Mouse (Mus musculus): ENCODE data around the gene Gm9844. TPM values are rescaled to one million over a fixed set of nuclear protein-coding genes. Genes with fewer than 3 reads are reported as not detected.

The Gm9844 gene
- polyA plus RNA-seq, 1 experiment: 2.2 TPM

- no peak for DNase-seq
- TF ChIP-seq CTCF (IDR thresholded peaks at IDR 0.05; ENCODE audit: insufficient read depth, low read length) (no peak), POLR2A (IDR thresholded peaks at IDR 0.05; ENCODE audit: borderline replicate concordance, extremely low read depth, low read depth, low read length) (no peak)
- Histone ChIP-seq H3K4me1 (ENCODE audit: control insufficient read depth, insufficient read depth, low read length) (peaks cover under 1% of the 10 kb centered on the region; the same call in 1 of the 2 replicates), H3K4me3 (replicated peaks; ENCODE audit: extremely low read depth, low read depth, low read length) (no peak overlapping the region)
- WGBS: 86% methylated on average over 8 of the region's 8 CpGs
Observed at GRCm38 (mm10) chr7:24896269-24896668, 34.3 kb downstream of the Gm9844 start.

- H3K4me1 ChIP-seq (ENCODE audit: control insufficient read depth, insufficient read depth, low read length): peaks cover 2% of the 10 kb centered on the region; the same call in 1 of the 2 replicates
Observed at GRCm38 (mm10) chr7:24897224-24897623, 35.2 kb downstream of the Gm9844 start, which contains the start of gene Cd79a. Cd79a (plus strand) TSS chr7:24897381.

DNA sequence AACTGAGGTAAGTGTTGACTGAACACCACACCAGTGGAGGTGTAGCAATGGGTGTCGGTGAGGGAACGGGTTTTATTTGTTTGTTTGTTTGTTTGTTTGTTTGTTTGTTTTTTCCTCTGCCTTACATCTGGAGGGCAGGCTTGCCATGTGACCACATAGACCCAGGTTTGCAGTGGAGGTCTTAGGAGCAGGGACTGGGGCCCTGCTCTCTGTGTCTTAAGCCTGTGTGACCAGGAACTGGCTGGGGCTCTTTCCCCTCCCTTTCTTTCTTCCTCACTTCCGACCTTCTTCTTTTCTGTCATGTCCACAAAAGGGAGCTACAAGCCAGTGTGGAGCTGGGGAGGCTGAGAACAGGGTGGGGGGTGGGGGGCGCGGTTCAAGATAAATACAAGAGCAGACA, 35.9 kb downstream of the Gm9844 start:
- Histone ChIP-seq H3K4me1 (ENCODE audit: control insufficient read depth, insufficient read depth, low read length) (peaks cover 5% of the 10 kb centered on the region; the same call in 1 of the 2 replicates), H3K4me3 (replicated peaks; ENCODE audit: extremely low read depth, low read depth, low read length) (no peak overlapping the region)
- no peak for DNase-seq
- 64% methylated on average over 5 of the region's 5 CpGs for WGBS
- TF ChIP-seq CTCF (IDR thresholded peaks at IDR 0.05; ENCODE audit: insufficient read depth, low read length): no peak
- no peak for TF ChIP-seq POLR2A (IDR thresholded peaks at IDR 0.05; ENCODE audit: borderline replicate concordance, extremely low read depth, low read depth, low read length)

More at GRCm38 (mm10) chr7:24897224-24897623, 35.2 kb downstream of the Gm9844 start, which contains the start of gene Cd79a:
- no peak within 1 kb of the TSS for H3K4me3 ChIP-seq (replicated peaks; ENCODE audit: extremely low read depth, low read depth, low read length)
- no peak for DNase-seq
- 57% methylated on average over 12 of the region's 12 CpGs for WGBS
- TF ChIP-seq CTCF (IDR thresholded peaks at IDR 0.05; ENCODE audit: insufficient read depth, low read length): no peak
- TF ChIP-seq POLR2A (IDR thresholded peaks at IDR 0.05; ENCODE audit: borderline replicate concordance, extremely low read depth, low read depth, low read length): 0 out of 2 replicates have a peak, but pooled peaks have one; percentile 9

GRCm38 (mm10) chr7:24901114-24901513, 39.1 kb downstream of the Gm9844 start:
- no peak for TF ChIP-seq CTCF (IDR thresholded peaks at IDR 0.05; ENCODE audit: insufficient read depth, low read length)
- TF ChIP-seq POLR2A (IDR thresholded peaks at IDR 0.05; ENCODE audit: borderline replicate concordance, extremely low read depth, low read depth, low read length): no peak
- no peak for DNase-seq
- Histone ChIP-seq H3K4me1 (ENCODE audit: control insufficient read depth, insufficient read depth, low read length) (peaks cover 11% of the 10 kb centered on the region), H3K4me3 (replicated peaks; ENCODE audit: extremely low read depth, low read depth, low read length) (no peak overlapping the region)
- WGBS: 61% methylated on average over 6 of the region's 6 CpGs

- TF ChIP-seq POLR2A (IDR thresholded peaks at IDR 0.05; ENCODE audit: borderline replicate concordance, extremely low read depth, low read depth, low read length): no peak
- Histone ChIP-seq H3K4me1 (ENCODE audit: control insufficient read depth, insufficient read depth, low read length) (peaks cover 18% of the 10 kb centered on the region), H3K4me3 (replicated peaks; ENCODE audit: extremely low read depth, low read depth, low read length) (no peak overlapping the region)
- no peak for DNase-seq
- 15% methylated on average over 1 of the region's 1 CpGs for WGBS
Observed at GRCm38 (mm10) chr7:24901842-24902241, 39.8 kb downstream of the Gm9844 start.

- no peak for DNase-seq
- WGBS: 24% methylated on average over 2 of the region's 2 CpGs
- Histone ChIP-seq H3K4me1 (ENCODE audit: control insufficient read depth, insufficient read depth, low read length) (peaks cover 22% of the 10 kb centered on the region), H3K4me3 (replicated peaks; ENCODE audit: extremely low read depth, low read depth, low read length) (peak overlapping the region; percentile 69)
- no peak for TF ChIP-seq POLR2A (IDR thresholded peaks at IDR 0.05; ENCODE audit: borderline replicate concordance, extremely low read depth, low read depth, low read length)
- TF ChIP-seq CTCF (IDR thresholded peaks at IDR 0.05; ENCODE audit: insufficient read depth, low read length): no peak
Observed at GRCm38 (mm10) chr7:24902264-24902629, 40.2 kb downstream of the Gm9844 start.

- Histone ChIP-seq H3K4me1 (ENCODE audit: control insufficient read depth, insufficient read depth, low read length) (peaks cover 23% of the 10 kb centered on the region), H3K4me3 (replicated peaks; ENCODE audit: extremely low read depth, low read depth, low read length) (peak within 1 kb of the TSS; percentile 69)
- DNase-seq: peak; percentile 77
- 2% methylated on average over 65 of the region's 68 CpGs for WGBS
- TF ChIP-seq POLR2A (IDR thresholded peaks at IDR 0.05; ENCODE audit: borderline replicate concordance, extremely low read depth, low read depth, low read length): peak; percentile 38; the same call in 1 of the 2 replicates
- TF ChIP-seq CTCF (IDR thresholded peaks at IDR 0.05; ENCODE audit: insufficient read depth, low read length): no peak
Observed at GRCm38 (mm10) chr7:24902630-24903443, 40.8 kb downstream of the Gm9844 start, which contains the start of gene Arhgef1. Arhgef1 (plus strand) TSS chr7:24902912.

DNA sequence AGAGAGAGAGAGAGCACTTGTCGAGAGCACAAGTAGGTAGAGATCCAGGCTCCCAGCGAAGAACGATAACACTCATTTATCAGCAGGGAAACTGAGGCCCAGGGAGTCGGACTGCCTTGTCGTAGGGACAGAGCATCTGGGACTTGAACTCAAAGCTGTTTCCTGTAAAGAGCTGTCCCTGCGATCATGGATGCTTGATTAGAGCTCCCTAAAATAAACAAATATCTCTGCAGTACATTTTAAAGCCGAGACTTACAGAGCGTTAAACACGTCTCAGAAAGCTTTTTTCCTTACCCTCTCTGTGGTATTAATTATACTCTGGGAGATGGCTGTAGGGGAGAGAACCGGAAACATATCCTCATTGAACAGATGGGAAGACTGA, 41.4 kb downstream of the Gm9844 start:
- 3% methylated on average over 10 of the region's 10 CpGs for WGBS
- H3K4me3 ChIP-seq (replicated peaks; ENCODE audit: extremely low read depth, low read depth, low read length): peak overlapping the region; percentile 64
- no peak for DNase-seq
- H3K4me1 ChIP-seq (ENCODE audit: control insufficient read depth, insufficient read depth, low read length): peaks cover 23% of the 10 kb centered on the region
- TF ChIP-seq CTCF (IDR thresholded peaks at IDR 0.05; ENCODE audit: insufficient read depth, low read length) (no peak), POLR2A (IDR thresholded peaks at IDR 0.05; ENCODE audit: borderline replicate concordance, extremely low read depth, low read depth, low read length) (no peak)

GRCm38 (mm10) chr7:24904070-24904483, 42.1 kb downstream of the Gm9844 start:
- peak overlapping the region; percentile 75 for H3K4me3 ChIP-seq (replicated peaks; ENCODE audit: extremely low read depth, low read depth, low read length)
- DNase-seq: peak; percentile 91
- TF ChIP-seq POLR2A (IDR thresholded peaks at IDR 0.05; ENCODE audit: borderline replicate concordance, extremely low read depth, low read depth, low read length) (peak; percentile 59; the same call in 1 of the 2 replicates), CTCF (IDR thresholded peaks at IDR 0.05; ENCODE audit: insufficient read depth, low read length) (no peak)
- peaks cover 23% of the 10 kb centered on the region for H3K4me1 ChIP-seq (ENCODE audit: control insufficient read depth, insufficient read depth, low read length)
- WGBS: 0% methylated on average over 30 of the region's 30 CpGs

- H3K4me3 ChIP-seq (replicated peaks; ENCODE audit: extremely low read depth, low read depth, low read length): peak overlapping the region; percentile 75
- TF ChIP-seq CTCF (IDR thresholded peaks at IDR 0.05; ENCODE audit: insufficient read depth, low read length) (peak; percentile 77), POLR2A (IDR thresholded peaks at IDR 0.05; ENCODE audit: borderline replicate concordance, extremely low read depth, low read depth, low read length) (no peak)
- H3K4me1 ChIP-seq (ENCODE audit: control insufficient read depth, insufficient read depth, low read length): peaks cover 23% of the 10 kb centered on the region
- WGBS: 11% methylated on average over 3 of the region's 3 CpGs
- DNase-seq: peak; percentile 53
Observed at GRCm38 (mm10) chr7:24904936-24905335, 42.9 kb downstream of the Gm9844 start.

All from lung, adult 2 months (tissue).